11 mouse cellular contexts compared by ENCODE assay signal in genomic region chr11:120647047-120647830, GRCm38 (mm10). TPM values are rescaled to one million over a fixed set of nuclear protein-coding genes. Genes with fewer than 3 reads are reported as not detected.
DNase-seq lines count a peak whose midpoint lies in the region; ATAC-seq and TF ChIP-seq lines count a peak whose summit lies in the region.
"Had no signal": no experiment of that assay in that cellular context is flagged by ENCODE, and none has a peak within 500 bp of the region (broad histone marks: within the 10 kb centered on the region; RNA-seq: fewer than 3 reads in every experiment).

No protein-coding gene starts in this region.

- no peaks in the 10 kb centered on the region; the same call in 1 of the 2 replicates for H3K36me3 ChIP-seq in heart, adult 2 months (ENCODE audit: control insufficient read depth, insufficient read depth, low read length)
- no peaks in the 10 kb centered on the region for H3K36me3 ChIP-seq in megakaryocyte, embryonic 14.5 days (replicated peaks; ENCODE audit: low read length)
- H3K36me3 ChIP-seq in hindbrain, postnatal 0 days (ENCODE audit: insufficient read depth, low read length) = no peaks in the 10 kb centered on the region
- no peaks in the 10 kb centered on the region for H3K36me3 ChIP-seq in small intestine, adult 2 months (ENCODE audit: control insufficient read depth, insufficient read depth, low read length)
- H3K36me3 ChIP-seq: embryonic facial prominence, embryonic 12.5 days had no signal

- no peaks in the 10 kb centered on the region for H3K79me2 ChIP-seq in heart, adult 2 months (replicated peaks; ENCODE audit: control insufficient read depth, insufficient read depth, low read length)

- peaks cover 2% of the 10 kb centered on the region; the same call in 1 of the 2 replicates for H3K4me1 ChIP-seq in heart, adult 2 months (ENCODE audit: control insufficient read depth, insufficient read depth, low read length)
- peaks cover 43% of the 10 kb centered on the region for H3K4me1 ChIP-seq in megakaryocyte, embryonic 14.5 days
- H3K4me1 ChIP-seq in hindbrain, postnatal 0 days (ENCODE audit: insufficient read depth, low read length) = peaks cover 13% of the 10 kb centered on the region; the same call in 1 of the 2 replicates
- peaks cover 6% of the 10 kb centered on the region; the same call in 1 of the 2 replicates for H3K4me1 ChIP-seq in small intestine, adult 2 months (ENCODE audit: control insufficient read depth, insufficient read depth, insufficient read length, low read length)

- TF ChIP-seq POLR2A in heart, adult 2 months (IDR thresholded peaks at IDR 0.05; ENCODE audit: insufficient read depth, low read depth, low read length) = no peak; the same call in 1 of the 2 replicates
- TF ChIP-seq POLR2A in small intestine, adult 2 months (IDR thresholded peaks at IDR 0.05; ENCODE audit: low read depth, low read length) = no peak

- no peak for TF ChIP-seq CTCF in heart, adult 2 months (IDR thresholded peaks at IDR 0.05)
- TF ChIP-seq CTCF in hindbrain, postnatal 0 days (IDR thresholded peaks at IDR 0.05; ENCODE audit: low read depth) = no peak
- no peak for TF ChIP-seq CTCF in small intestine, adult 2 months (IDR thresholded peaks at IDR 0.05; ENCODE audit: extremely low read depth, insufficient read length, insufficient replicate concordance, low read depth, low read length)

- H3K9ac ChIP-seq in heart, adult 2 months (ENCODE audit: low read depth, low read length) = peak overlapping the region; percentile 82
- H3K9ac ChIP-seq in hindbrain, postnatal 0 days (replicated peaks; ENCODE audit: low read length) = no peak overlapping the region; the same call in 1 of the 2 replicates
- H3K9ac ChIP-seq: embryonic facial prominence, embryonic 12.5 days had no signal

- 58% methylated on average over 35 of the region's 35 CpGs for WGBS in heart, adult 2 months
- WGBS in hindbrain, postnatal 0 days = 81% methylated on average over 35 of the region's 35 CpGs
- WGBS in small intestine, adult 2 months = 88% methylated on average over 35 of the region's 35 CpGs

- peak overlapping the region; percentile 88 for H3K27ac ChIP-seq in heart, adult 2 months
- H3K27ac ChIP-seq in hindbrain, postnatal 0 days = no peak overlapping the region
- no peak overlapping the region; the same call in 1 of the 2 replicates for H3K27ac ChIP-seq in small intestine, adult 2 months (ENCODE audit: insufficient read depth, low read depth, low read length)
- H3K27ac ChIP-seq: embryonic facial prominence, embryonic 12.5 days had no signal

- peak overlapping the region; percentile 49 for H3K4me2 ChIP-seq in hindbrain, postnatal 0 days (ENCODE audit: low read depth, low read length)

- intact Hi-C loops in heart, adult 2 months (cut with DNase I) = no loop called here
- intact Hi-C loops in heart, postnatal 25 days (cut with DNase I) = no loop called here

- no peak for ATAC-seq in megakaryocyte, adult 5-6 weeks (ENCODE audit: poor library complexity, severe bottlenecking)
- no peak for ATAC-seq in hindbrain, postnatal 0 days

- no peaks in the 10 kb centered on the region for H3K9me3 ChIP-seq in megakaryocyte, embryonic 14.5 days
- H3K9me3 ChIP-seq in hindbrain, postnatal 0 days (ENCODE audit: low read length) = no peaks in the 10 kb centered on the region
- H3K9me3 ChIP-seq: embryonic facial prominence, embryonic 12.5 days had no signal

- peak overlapping the region; percentile 62 for H3K4me3 ChIP-seq in heart, adult 2 months
- peak overlapping the region; percentile 89 for H3K4me3 ChIP-seq in megakaryocyte, embryonic 14.5 days (replicated peaks)
- H3K4me3 ChIP-seq in hindbrain, postnatal 0 days (ENCODE audit: low read length) = no peak overlapping the region
- peak overlapping the region; percentile 48; the same call in 1 of the 2 replicates for H3K4me3 ChIP-seq in small intestine, adult 2 months (ENCODE audit: low read depth, low read length)

- DNase-seq in heart, adult 2 months = no peak
- DNase-seq in heart, postnatal 25 days (ENCODE audit: low spot score) = no peak
- DNase-seq in hindbrain, postnatal 0 days (ENCODE audit: low spot score) = no peak
- DNase-seq in cerebellum, adult 9-11 months = no peak
- no peak for DNase-seq in Muller cell, postnatal 12 days (ENCODE audit: inconsistent ontology term)
- DNase-seq: adrenal gland, postnatal 25 days; right cerebral cortex, postnatal 25 days had no signal

- no peaks in the 10 kb centered on the region for H3K27me3 ChIP-seq in heart, adult 2 months (ENCODE audit: control insufficient read depth, insufficient read depth, low read length)
- peaks cover 4% of the 10 kb centered on the region for H3K27me3 ChIP-seq in megakaryocyte, embryonic 14.5 days (replicated peaks)
- H3K27me3 ChIP-seq in hindbrain, postnatal 0 days (ENCODE audit: insufficient read depth, low read length) = no peaks in the 10 kb centered on the region
- H3K27me3 ChIP-seq in small intestine, adult 2 months (ENCODE audit: control insufficient read depth, insufficient read depth, low read length) = no peaks in the 10 kb centered on the region; the same call in 1 of the 2 replicates

- no peak for TF ChIP-seq EP300 in heart, adult 2 months (IDR thresholded peaks at IDR 0.05; ENCODE audit: insufficient read depth, low read depth, low read length)

RNA-seq across cellular contexts. Expression of gene Myadml2, which starts 0.7 kb away (rescaled TPM):
- total RNA-seq in heart, adult 2 months (2021) = 10 to 100 TPM; 77.6 to 87.3 TPM
- polyA plus RNA-seq in heart, adult 2 months (2012; rRNA removed) = 55.1 and 68.3 TPM in 2 replicates
- total RNA-seq in heart, postnatal 25 days (2021) = 10 to 100 TPM; 78.3 to 78.8 TPM
- 0.44 TPM in 1 of 2 replicates, not detected in the other for polyA plus RNA-seq in megakaryocyte, embryonic 14.5 days (2012; ENCODE audit: insufficient read depth, low replicate concordance)
- total RNA-seq in megakaryocyte, adult 5-6 weeks (2015) = not detected in 2 replicates
- total RNA-seq in megakaryocyte, adult 5-6 weeks (2017) = not detected in 2 replicates
- total RNA-seq in hindbrain, postnatal 0 days (2014; rRNA removed) = 1.4 and 1.5 TPM in 2 replicates
- polyA plus RNA-seq in hindbrain, postnatal 0 days (2015; fragmentation: Nextera tagmentation; extraction: Ambion mirVana) = 1.3 and 1.5 TPM in 2 replicates
- polyA plus RNA-seq in small intestine, adult 2 months (2012; rRNA removed) = 0.39 and 1.0 TPM in 2 replicates
- total RNA-seq: adrenal gland, postnatal 25 days had no signal
- polyA plus RNA-seq: embryonic facial prominence, embryonic 12.5 days had no signal

RNA-seq across cellular contexts. Expression of gene Pycr1, which starts 3.7 kb away (rescaled TPM):
- total RNA-seq in heart, adult 2 months (2021) = 1 to 10 TPM in 1 of 2 experiments, under 1 TPM in 1; 0.81 to 1.2 TPM
- 3.9 and 4.9 TPM in 2 replicates for polyA plus RNA-seq in heart, adult 2 months (2012; rRNA removed)
- 1 to 10 TPM; 1.6 to 2.3 TPM for total RNA-seq in heart, postnatal 25 days (2021)
- polyA plus RNA-seq in megakaryocyte, embryonic 14.5 days (2012; ENCODE audit: insufficient read depth, low replicate concordance) = 3.6 and 7.7 TPM in 2 replicates
- total RNA-seq in megakaryocyte, adult 5-6 weeks (2015) = 3.5 and 3.7 TPM in 2 replicates
- 2.9 TPM in 2 replicates for total RNA-seq in megakaryocyte, adult 5-6 weeks (2017)
- total RNA-seq in hindbrain, postnatal 0 days (2014; rRNA removed) = 9.0 and 9.3 TPM in 2 replicates
- polyA plus RNA-seq in hindbrain, postnatal 0 days (2015; fragmentation: Nextera tagmentation; extraction: Ambion mirVana) = 13.2 and 13.8 TPM in 2 replicates
- polyA plus RNA-seq in small intestine, adult 2 months (2012; rRNA removed) = 17.1 and 19.9 TPM in 2 replicates

RNA-seq across cellular contexts. Expression of gene Notum, which starts 13.7 kb away (rescaled TPM):
- under 1 TPM in 1 of 2 experiments, not detected in 1; 0.23 TPM for total RNA-seq in heart, adult 2 months (2021)
- 0.18 and 0.35 TPM in 2 replicates for polyA plus RNA-seq in heart, adult 2 months (2012; rRNA removed)
- total RNA-seq in heart, postnatal 25 days (2021) = under 1 TPM in 1 of 2 experiments, not detected in 1; 0.20 TPM
- polyA plus RNA-seq in megakaryocyte, embryonic 14.5 days (2012; ENCODE audit: insufficient read depth, low replicate concordance) = 0.46 TPM in 1 of 2 replicates, not detected in the other
- not detected in 2 replicates for total RNA-seq in megakaryocyte, adult 5-6 weeks (2015)
- not detected in 2 replicates for total RNA-seq in megakaryocyte, adult 5-6 weeks (2017)
- total RNA-seq in hindbrain, postnatal 0 days (2014; rRNA removed) = 6.9 and 10.3 TPM in 2 replicates
- polyA plus RNA-seq in hindbrain, postnatal 0 days (2015; fragmentation: Nextera tagmentation; extraction: Ambion mirVana) = 3.0 and 4.1 TPM in 2 replicates
- polyA plus RNA-seq in small intestine, adult 2 months (2012; rRNA removed) = 0.67 and 0.99 TPM in 2 replicates

RNA-seq across cellular contexts. Expression of gene Mafg, which starts 13.8 kb away (rescaled TPM):
- total RNA-seq in heart, adult 2 months (2021) = 10 to 100 TPM; 35.7 to 45.2 TPM
- polyA plus RNA-seq in heart, adult 2 months (2012; rRNA removed) = 32.8 and 37.2 TPM in 2 replicates
- total RNA-seq in heart, postnatal 25 days (2021) = 10 to 100 TPM; 38.7 to 42.1 TPM
- 59.5 and 102 TPM in 2 replicates for polyA plus RNA-seq in megakaryocyte, embryonic 14.5 days (2012; ENCODE audit: insufficient read depth, low replicate concordance)
- total RNA-seq in megakaryocyte, adult 5-6 weeks (2015) = 23.1 and 23.8 TPM in 2 replicates
- total RNA-seq in megakaryocyte, adult 5-6 weeks (2017) = 58.7 and 68.0 TPM in 2 replicates
- 35.9 and 39.3 TPM in 2 replicates for total RNA-seq in hindbrain, postnatal 0 days (2014; rRNA removed)
- 36.5 and 38.9 TPM in 2 replicates for polyA plus RNA-seq in hindbrain, postnatal 0 days (2015; fragmentation: Nextera tagmentation; extraction: Ambion mirVana)
- 24.8 and 33.6 TPM in 2 replicates for polyA plus RNA-seq in small intestine, adult 2 months (2012; rRNA removed)

RNA-seq across cellular contexts. Expression of gene Sirt7, which starts 22.2 kb away (rescaled TPM):
- total RNA-seq in heart, adult 2 months (2021) = 1 to 10 TPM; 7.0 to 7.4 TPM
- polyA plus RNA-seq in heart, adult 2 months (2012; rRNA removed) = 23.7 and 25.9 TPM in 2 replicates
- total RNA-seq in heart, postnatal 25 days (2021) = 1 to 10 TPM; 7.7 to 8.3 TPM
- 275 and 278 TPM in 2 replicates for polyA plus RNA-seq in megakaryocyte, embryonic 14.5 days (2012; ENCODE audit: insufficient read depth, low replicate concordance)
- total RNA-seq in megakaryocyte, adult 5-6 weeks (2015) = 51.4 and 53.6 TPM in 2 replicates
- 119 and 121 TPM in 2 replicates for total RNA-seq in megakaryocyte, adult 5-6 weeks (2017)
- 30.8 and 32.8 TPM in 2 replicates for total RNA-seq in hindbrain, postnatal 0 days (2014; rRNA removed)
- 32.3 and 38.3 TPM in 2 replicates for polyA plus RNA-seq in hindbrain, postnatal 0 days (2015; fragmentation: Nextera tagmentation; extraction: Ambion mirVana)
- 99.1 and 147 TPM in 2 replicates for polyA plus RNA-seq in small intestine, adult 2 months (2012; rRNA removed)

Comparison
In these comparisons a context has a peak if more than half of its experiments do, and no peak if none do; other contexts are left out.
1. RNA of gene Myadml2, which starts 0.7 kb away (total RNA-seq): 77.6 to 87.3 TPM in heart, adult 2 months and 78.3 to 78.8 TPM in heart, postnatal 25 days; 1.4 to 1.5 TPM in hindbrain, postnatal 0 days and not detected in megakaryocyte, adult 5-6 weeks; every median in the first group is over 10 times any median in the second.